Mouse (Mus musculus): ENCODE data around the gene Itih1.
A peak's percentile ranks its signal among the peaks of the same experiment; 100 is the strongest.

Itih1 gene

DNA sequence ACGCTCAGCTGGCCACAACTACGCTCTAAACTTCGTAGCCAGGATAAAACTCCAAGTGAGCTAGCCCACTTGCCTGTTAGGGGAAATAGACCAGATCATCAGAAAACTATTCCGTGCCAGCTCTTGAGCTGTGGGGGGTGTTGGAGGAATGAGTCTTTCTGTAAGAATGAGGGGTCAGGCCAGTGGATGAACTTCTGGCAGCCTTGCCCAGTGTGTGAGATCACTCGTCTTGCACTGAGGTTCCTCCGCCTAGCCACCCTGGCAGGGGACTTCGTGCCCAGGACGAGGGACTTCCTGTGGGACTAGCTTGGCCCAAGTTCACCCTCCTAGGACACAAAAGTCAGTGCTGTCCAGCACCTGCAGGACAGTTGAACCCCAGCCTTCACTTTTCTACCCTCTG, 38.8 kb downstream of the Itih1 start:
- no peak for DNase-seq (ENCODE audit: low read depth, low spot score)

DNA sequence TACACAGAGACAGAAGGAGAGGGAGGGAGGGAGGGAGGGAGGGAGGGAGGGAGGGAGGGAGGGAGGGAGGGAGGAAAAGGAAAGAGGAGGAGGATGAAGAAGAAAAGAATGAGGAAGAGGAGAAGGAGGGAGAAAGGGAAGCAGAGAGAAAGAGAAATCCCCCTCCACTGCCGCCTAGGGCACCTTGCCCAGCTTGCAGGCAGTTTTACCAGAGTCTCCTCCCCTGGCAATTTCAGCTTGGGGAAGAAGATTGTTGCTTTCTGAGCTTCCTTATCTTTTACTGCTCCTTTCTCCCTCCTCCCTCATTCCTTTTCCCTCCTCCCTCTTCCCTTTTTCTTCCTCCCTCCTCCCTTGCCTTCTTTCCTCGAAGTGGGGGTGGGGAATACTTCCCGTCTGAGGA, 40.1 kb downstream of the Itih1 start:
- DNase-seq (ENCODE audit: low read depth, low spot score): no peak

DNA sequence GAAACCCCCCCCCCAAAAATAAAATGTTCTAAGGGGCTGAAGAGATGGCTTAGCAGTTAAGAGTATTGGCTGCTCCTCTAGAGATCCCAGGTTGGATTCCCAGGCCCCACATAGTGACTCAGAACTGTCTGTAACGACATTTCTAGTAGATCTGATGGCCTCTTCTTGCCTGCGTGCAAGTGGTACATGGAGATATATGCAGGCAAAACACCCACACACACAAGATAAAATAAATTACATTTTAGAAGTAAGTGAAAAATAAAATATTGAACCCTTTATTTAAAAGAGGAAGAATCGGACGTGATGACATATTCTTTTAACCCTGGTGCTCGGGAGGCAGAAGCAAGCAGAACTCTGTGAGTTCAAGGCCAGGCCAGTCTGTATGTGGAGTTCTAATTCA, 40.5 kb downstream of the Itih1 start:
- no peak for DNase-seq (ENCODE audit: low read depth, low spot score)

DNA sequence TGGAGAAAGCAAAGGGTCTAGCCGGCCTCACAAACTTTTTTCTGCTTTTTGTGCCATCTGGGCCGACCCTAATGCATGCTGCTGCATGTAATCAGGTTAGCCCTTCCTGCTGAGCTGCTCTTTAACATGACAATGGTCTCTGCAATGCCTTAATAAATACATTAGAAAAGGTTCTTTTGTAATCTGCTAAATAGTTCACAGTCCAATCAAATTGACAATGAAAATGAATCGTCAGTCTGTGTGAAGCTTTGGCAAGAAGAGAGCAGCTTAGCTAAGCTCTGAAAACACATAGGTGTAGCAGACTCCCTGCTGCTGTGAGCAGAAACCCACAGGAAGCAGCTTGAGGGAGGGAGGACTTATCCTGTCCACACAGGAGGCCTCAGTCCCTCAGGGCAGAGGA, 43.1 kb downstream of the Itih1 start:
- DNase-seq (ENCODE audit: low read depth, low spot score): peak; percentile 81

DNA sequence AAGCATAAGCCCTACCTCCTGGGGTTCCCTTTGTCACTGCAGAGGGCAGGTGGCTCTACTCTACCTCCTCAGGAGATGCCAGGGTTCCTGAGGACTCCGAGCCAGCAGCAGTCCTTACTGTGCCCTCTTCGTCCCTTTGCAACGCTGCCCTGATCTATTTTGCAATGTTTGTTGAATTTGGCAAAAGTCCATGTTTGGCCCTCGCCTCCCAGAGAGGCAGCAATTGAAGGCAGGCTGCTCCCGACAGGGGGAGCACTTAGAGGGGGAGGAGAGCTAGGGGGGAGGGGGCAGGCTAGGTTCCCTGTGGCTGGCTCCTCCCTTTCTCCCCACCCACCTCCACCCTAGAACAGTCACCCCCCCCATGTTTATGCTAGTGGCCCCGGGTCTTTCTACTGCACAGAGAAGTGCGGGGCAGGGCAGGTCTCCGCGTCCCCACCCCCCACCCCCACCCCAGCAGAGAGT, 54.8 kb downstream of the Itih1 start:
- DNase-seq (ENCODE audit: low read depth, low spot score): peak; percentile 64

DNA sequence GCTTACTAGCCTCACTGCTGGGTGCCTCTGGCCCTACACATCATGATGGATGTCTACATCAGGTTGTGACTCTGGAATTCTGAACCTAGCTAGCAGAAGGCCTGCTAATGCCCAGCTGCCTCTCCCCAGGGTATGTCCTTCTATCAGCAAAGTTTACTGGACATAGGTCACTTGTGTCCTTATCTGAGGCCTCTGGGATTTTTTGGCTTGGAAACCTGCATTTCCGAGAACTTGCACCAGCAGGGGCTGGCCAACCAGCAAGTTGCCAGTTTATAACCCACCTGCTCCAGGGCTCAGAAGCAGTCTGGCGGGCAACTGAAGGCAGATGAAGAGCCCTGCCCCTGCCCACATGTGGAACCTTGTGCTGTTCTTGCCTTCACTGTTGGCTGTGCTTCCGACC, 56.9 kb downstream of the Itih1 start, which contains the start of gene Itih4:
Gene Itih4, plus strand, starts transcription at position 273 of the 400 bp plus-strand sequence.
- DNase-seq (ENCODE audit: low read depth, low spot score): no peak

DNA sequence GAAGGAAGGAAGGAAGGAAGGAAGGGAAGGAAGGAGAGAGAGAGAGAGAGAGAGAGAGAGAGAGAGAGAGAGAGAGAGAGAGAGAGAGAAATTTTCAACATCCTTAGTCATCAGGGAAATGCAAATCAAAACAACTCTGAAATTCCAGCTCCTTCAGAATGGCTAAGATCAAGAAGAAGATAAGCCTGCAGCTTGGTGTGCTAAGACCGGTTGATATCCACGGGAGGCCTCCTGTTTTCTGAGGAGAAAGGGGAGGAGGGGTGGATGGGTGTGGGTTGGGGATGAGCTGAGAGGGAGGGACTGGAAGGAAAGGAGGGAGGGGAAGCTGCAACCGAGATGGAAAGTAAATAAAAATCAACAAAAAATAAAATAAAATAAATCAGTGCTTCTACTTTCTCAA, 57.8 kb downstream of the Itih1 start:
- peak; percentile 54 for DNase-seq (ENCODE audit: low read depth, low spot score)

DNA sequence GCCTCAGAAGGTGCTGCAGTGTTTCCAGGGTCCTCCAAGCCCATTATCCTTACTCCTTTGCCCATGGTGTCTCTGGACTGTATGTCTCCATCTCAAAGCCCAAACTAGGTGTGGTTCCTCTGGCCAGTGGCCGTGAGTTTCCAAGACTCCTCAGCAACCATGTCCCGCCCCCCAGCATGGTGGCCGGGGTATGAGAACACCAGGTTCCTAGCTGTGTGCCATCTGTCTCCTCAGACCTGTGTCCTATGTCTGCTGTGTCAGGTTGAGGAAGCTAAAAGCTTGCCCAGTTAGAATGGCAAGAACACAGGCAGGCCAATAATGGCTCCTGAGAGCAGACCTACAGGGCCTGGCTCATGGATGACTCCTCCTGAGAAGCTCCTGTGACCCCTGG, 61.4 kb downstream of the Itih1 start:
- DNase-seq (ENCODE audit: low read depth, low spot score): no peak

DNA sequence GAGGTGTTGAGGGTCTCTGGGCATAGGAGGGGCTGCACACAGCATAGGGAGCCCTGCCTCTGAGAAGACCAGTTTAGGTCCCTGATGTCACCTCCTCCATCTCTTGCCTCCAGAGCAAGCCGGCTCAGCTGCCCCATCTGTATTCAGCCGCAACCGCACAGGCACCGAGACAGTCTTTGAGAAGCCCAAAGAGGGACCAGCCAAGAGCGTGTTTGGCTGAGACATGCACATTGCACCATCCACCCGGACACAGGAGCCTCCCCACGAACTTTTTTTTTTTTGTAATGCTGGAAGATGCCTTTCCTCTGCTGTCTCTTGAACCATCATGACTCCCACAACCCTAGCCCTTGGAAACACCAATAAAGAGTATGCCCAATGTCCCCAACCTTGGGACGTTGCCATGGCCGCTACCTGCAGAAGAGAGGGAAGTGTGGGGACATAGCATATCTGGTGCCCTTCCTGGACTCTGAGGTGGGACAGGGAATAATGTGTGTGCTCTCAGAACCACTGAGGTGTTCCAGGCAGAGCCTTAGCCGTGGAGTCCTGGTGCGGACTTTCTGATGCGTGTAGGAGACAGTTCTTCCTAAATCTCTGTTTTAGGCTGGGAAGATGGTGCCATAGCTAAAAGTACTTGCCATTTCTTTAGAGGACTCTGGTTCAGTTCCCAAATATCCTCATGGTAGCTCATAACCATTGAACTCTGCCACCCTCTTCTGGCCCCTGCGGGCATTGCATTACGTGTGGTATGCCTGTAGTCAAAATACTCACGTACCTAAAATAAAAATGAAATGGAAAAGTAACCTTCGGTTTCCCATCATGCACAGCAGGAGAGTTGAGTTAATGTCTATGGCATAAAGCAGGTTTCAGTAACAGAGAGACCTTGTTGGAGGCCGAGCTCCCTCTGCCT, 62.0 kb downstream of the Itih1 start:
- DNase-seq (ENCODE audit: low read depth, low spot score): peak; percentile 56

DNA sequence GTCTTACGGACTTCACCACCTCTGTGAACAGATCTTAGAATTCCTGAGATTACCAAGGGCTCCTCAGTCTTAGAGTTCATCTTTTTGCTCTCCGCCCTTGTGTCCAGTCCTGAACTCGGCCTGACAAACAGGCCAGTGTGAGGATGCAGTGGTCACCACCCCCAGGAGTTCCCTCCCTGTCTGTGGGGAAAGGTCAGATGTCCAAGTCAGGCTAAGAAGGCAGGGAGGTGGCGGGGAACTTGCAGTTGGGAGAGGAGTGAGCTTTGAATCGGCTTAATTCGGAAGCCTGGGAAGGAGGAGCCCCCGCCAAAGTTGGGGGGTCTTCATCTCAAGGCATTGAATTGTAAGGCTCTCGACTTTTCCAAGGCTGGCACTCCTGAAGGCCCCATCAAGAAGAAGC, 62.8 kb downstream of the Itih1 start:
- no peak for DNase-seq (ENCODE audit: low read depth, low spot score)

DNA sequence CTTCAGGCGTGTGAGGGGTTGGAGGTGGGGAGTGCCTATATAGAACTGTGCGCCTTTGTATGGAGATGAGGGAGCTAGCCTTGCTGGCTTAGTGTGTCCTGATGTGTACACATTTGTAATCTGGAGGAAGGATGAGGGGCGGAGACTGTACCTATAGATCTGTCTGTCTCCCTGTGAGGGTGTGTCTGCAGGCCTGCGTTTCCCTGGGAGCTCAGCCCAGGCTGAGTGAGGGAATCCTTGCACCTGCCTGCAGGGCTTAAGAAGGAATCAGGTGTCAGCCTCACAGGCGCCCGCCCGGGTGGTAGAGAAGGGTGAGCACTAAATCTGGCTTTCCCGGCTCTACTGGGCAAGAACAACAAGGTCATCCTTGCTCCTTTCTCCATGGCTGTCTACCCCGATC, 63.3 kb downstream of the Itih1 start:
- DNase-seq (ENCODE audit: low read depth, low spot score): peak; percentile 53
